Mouse (Mus musculus) embryo, embryonic 10 days (tissue): ENCODE results near the gene Wbp2.
A peak's percentile ranks its signal among the peaks of the same experiment; 100 is the strongest.
"Not testable (repeated sequence)": the region's sequence is repeated elsewhere in the genome, so short reads cannot be mapped to it uniquely, and the experiment has no call there.

ENCODE experiments used
- DNase-seq: peaks from one replicate; pipeline ENCODE4 v3.0.0-alpha.2; 2015; ENCODE audit warnings: low spot score

Wbp2 gene

DNA sequence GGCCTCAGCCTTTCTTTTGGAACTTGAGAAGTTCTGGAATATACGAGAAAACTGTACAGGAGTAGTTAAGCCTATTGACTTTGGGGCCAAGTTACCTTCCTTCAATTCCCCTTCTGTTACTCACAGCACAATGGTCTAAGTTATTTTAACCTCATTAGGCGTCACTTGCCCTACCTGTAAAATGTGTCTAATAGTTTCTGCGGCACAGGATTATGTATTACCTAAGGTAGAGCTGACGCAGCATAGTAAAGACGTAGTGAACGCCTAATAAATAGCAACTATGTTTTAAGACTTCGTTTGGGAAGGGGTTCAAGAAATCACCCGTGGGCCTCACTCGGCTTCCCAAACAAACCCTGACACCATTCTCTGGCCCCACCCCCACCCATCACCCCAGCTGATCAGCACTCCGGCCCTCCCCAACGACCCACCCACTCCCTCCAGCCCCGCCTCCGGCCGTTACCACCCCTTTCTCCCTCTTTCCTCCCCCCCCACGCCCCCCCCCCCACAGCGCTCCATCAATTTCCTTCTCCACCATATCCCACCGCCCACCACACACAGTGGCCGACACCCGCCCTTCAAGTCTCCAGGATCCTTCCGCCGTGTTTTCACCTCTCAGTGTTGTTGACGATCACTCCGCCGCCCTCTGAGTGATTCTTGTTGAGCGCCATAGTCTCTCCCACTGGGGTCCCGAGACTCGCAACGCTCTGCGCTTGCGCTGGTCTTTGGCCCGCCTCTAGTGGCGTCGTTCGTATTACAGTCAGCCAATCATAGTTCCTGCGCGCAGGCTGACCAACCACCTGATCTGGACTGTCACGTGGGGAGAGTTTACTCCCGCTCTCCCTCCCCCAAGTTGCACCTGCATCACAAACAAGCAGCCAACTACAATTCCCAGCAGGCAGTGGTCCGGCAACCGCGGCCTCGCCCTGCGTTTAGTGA lies at the start of gene Wbp2:
Gene Wbp2 (minus strand): TSS at position 738 of the 936 bp plus-strand sequence.
- DNase-seq: peak; percentile 99

DNA sequence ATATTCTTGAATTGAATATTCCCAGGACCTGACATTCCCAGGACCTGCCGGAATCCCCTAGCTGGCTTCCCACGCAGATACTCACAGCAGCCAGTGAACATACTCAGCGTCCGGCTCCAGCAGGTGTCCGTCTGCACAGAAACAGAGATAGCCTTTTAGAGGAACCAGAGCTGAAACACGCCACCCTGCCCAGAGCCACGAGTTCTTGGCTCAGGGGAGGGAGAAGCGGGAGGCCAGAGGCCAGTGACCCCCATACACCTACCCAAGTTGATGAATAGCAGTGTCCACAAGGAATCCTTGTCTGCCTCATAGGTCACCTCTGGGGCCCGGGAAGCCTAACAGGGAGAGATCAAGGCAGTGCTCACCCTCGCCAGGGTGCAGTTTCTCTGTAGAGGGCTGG lies 47.4 kb upstream of the Wbp2 start:
- no peak for DNase-seq

DNA sequence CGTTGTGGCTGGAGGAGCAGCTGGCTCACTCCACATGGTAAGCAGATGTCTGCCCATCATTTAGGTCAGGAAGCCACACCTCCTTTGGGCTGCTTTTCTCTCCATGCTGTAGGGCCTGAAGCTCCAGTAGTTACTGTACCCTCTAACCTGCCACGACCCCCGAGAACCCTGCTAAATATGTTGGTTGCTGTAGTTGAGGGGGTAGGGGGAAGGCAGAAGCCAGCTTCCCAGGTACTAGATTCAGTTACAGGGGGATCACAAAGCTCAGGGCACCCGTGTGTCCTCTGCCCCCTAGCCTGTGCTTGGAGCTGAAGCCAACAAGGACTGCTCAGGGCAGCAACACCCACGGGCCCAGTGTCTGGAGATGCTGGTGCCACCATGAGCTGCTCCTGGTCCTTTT lies 46.7 kb upstream of the Wbp2 start:
- DNase-seq: no peak

DNA sequence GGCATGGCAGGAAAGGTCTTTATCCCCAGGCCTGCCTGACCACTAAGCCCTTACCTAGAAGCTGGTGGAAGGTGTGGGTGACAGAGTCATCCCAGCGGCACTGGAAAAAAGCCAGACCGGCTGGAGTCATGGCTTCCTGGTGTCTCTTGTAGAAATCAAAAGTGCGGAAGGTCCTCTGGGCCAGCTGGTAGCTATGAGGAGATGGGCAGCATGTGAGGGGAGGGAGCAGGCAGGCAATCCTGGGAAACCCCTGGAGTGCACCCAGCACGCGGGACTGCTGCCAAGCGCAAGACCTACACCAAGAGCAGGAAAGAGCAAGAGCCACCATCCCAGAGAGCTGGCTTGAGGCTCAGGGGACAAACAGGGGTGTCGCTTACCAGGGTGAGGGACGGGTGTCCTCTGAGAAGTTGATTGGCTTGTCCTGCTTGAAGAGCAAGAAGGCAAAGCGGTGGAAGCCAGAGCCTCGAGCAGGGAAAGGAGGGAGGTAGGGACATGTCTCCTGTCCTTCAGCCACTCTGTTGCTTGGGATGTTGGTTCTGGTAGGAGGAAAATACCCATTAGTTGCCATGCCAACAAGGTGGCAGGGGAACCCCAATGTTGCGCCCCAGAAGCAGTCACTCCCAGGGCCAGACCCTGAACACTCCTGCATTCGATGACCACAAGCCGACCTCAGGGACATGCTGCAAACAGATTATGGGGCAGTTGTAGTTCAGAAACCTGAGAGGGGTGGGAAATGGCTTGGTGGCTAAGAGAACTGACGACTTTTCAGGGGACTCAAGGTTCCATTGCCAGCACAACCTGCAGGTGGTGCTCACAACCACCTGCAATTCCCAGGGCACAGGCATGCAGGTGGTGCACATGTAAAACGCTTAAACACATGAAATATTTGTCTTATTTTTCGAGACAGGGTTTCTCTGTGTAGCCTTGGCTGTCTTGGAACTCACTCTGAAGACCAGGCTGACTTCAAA lies 45.9 kb upstream of the Wbp2 start:
- DNase-seq: no peak

DNA sequence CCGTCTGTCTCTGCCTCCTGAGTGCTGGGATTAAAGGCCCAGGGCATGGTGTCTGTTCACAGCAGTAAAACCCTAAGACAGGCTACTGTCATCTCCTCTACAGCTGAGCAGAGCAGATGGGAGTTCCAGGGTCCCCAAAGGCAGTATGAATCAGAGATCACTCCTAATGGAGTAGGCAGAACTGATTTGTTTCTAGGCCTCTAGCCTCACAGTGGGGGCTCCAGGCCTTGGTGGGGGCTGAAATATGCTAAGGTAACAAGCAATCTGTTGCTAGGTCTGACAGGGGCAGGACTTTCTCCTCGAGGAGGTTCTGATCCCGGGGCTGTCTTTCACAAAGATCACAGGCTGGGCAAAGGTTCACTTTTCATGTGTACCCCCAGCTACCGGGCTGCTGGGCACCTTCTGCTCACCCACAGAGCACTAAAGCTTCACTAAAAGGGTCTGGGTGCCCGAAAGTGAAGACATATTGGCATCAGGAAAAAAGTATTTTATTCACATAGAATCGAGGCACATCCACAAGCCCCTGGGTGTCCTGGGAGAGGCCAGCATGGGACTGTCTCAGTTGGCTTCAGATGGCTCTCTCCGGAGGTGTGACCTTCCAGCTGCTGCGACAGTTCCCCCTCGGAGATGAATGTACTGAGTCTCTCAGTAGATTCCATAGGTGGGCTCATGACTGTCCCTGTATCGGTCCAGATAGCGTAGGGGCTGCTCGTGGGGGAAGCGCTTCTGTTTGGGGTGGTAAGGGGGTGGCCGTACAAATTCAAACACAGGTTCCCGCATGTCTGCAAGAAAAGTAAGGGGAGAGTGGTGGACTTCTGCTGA lies 44.8 kb upstream of the Wbp2 start:
- DNase-seq: no peak

DNA sequence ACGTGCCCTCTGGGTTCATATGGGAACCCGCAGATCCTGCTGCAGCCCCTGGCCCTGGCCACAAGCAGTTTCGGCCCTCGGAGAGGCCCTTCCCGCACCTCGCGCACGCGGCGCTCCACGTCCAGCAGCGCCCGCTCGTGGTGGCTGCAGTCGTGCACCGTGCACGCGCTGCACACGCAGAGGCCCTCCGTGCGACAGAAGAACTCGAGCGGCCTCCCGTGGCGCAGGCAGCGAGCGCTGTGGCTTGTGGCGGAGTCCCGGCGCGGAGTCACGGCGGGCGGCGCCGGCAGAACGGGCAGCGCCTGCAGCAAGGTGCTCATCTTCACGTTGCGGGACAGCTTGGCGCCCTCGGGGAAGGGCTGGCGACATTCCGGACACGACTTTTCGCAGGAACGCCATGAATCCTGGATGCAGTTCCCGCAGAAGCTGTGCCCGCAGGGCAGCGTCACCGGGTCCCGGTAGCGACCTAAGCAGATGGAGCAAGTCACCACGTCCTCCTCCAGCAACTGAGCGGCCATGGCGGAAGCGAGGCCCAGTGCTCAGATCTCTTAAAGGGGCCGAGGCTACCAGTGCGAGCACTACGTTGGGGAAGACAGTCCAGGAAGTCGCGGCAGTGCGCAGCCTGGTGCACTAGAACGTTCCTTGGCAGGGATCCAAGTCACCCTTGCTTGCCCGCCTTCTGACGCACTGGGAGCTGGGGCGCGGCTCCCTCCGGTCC lies 43.9 kb upstream of the Wbp2 start, which contains the start of gene Trim65:
Gene Trim65 (minus strand): TSS at position 641 of the 718 bp plus-strand sequence.
- peak; percentile 94 for DNase-seq

DNA sequence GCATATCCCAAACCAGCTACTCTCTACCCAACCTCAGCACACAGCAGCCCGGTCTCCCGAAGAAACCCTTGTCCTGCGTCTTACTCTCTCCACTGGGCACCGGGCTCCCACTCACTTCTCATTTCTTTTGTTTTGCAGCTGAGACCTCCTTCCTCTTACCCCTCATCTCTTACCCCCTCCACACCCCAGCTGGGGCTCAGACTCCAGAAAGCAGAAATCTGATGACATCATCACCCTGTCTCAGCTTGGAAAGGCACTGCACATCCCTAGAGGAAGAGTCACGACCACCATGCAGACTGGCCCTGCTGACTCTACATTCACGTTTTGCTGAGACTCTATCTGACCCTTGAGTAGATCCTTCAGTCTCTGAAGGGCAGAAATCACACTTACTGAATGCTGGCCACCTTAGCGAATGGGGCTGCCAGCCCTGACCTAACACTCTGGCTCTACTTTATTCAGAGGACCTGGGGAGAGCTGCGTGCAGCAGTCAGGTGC lies 43.2 kb upstream of the Wbp2 start:
- DNase-seq: peak; percentile 44

DNA sequence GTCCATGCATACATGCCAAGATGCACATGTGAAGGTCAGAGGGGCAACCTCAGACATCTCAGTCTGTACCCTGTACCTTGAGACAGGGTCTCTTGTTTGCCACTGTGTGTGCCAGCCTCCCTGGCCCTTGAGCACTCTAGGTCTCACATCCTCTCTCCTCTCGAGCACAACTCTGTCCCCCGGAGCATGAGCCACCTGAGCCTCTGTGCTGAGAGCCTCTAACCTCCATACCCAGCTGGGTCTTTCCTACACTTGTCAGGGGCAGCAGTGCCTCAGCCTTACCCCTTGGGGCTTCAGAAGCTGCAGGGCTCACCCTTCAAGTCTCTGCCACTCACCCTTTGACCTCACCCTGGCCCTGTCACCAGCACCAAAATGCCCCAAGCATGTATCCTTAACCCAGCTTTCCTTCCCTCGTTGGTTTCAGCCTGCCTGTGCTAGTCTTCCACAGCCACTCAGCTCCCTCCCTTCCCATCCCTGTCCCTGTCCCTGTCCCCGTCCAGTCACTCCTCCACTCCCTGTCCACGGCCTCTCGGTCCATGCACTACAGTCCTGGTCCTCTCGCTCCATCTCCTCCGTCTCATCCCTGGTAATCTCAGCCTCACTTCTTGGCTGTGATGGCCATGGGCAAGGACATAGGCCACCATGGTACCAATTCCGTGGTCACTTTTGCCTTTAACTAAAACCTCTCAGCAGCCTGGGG lies 42.4 kb upstream of the Wbp2 start:
- no peak for DNase-seq

DNA sequence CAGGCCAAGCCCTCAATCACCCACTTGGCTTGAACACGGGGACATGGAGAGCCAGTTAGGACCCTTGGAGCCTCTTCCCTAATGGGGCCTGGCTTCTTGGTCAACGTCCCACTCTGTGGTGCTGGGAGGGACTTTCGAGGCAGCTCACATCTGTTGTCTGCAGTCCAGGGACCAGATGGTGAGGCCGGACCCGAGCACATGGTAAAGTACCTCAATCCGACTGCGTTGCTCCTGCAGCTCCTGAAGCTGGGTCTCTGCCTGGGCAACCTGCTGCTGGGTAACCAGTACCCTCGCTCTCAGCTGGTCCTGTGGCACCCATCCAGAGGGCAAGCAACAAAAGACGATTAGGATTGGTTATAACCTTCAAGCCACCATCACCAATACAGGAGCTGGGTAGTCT lies 41.2 kb upstream of the Wbp2 start:
- DNase-seq: no peak

DNA sequence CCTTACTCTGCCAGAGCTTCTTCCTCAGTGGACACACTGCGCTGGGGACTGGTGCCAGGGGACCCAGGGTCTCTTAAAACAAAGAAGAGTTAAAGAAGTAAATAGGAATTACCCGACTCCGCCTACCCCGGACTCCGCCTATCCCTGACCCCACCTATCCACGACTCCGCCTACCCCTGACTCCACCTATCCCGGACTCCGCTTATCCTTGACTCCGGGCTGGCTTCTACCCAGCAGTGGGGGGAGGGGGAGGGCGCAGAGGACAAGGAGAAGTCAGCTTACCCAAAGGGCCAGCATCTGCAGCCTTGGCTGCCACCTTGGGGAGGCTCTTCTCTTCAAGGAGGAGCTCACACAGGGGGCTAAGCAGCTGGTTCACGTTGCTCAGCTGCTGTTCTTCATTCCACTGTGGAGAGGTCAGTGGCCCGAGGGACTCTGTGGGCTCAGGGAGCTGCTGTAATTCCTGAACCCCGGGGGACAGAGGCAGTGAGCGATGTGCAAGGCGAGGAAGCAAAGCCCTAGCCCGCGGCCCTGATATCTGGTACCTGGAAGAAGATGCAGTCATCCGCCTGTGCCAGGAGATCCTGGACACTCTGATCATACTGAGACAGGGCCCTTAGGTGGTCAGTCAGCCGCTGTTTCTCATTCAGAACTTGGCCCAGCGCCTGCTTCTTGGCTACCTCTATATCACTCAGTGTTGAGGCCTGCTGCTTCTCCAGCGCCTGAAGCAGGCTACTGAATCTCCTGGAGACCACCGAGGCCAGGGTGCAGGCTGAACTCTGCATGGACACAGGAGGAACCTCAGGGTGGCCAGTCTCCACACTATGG lies 40.6 kb upstream of the Wbp2 start, which contains the start of gene Trim47:
Gene Trim47 (minus strand): TSS at position 55 of the 825 bp plus-strand sequence.
- DNase-seq: peak; percentile 80

DNA sequence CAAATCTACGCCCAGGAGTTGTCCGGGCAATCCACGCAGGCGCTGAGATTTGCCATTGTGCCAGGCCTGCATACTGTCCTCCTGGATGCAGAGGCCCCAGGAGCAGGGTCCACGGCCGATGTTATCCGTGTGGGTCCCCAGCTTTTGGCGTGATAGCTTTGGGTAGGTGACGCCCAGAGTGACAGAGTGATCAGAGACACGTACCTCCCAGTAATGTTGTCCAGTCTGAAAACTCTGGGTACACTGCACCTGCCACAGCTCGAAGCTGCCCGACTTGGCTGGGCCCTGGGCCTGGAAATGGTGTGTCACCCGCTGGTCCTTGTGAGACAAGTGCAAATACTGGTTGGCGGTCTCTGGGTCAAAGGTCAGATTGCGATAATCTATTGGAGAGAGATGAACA lies 39.5 kb upstream of the Wbp2 start:
- no peak for DNase-seq

DNA sequence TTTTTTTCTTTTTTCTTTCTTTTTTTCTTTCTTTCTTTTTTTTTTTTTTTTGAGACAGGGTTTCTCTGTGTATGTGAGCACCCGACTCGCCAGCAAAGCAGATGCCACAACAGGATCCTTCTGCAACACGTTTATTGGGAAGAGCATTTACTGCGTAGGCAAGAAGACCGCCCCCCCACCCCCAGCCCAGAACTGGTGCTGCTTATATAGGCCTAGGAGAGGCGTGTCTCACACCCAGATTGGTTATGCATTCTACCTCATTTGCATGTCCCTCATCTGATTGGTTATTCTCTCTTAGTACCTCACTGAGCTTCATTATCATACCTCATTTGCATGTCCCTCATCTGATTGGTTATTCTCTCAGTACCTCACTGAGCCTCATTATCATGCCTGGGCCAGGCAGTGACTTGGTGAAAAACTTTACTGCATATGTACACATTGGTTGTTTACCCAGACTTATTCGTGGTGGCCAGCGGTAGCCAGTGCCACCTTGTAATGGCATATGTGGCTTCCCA lies 35.0 kb upstream of the Wbp2 start:
- DNase-seq: not testable (repeated sequence)

DNA sequence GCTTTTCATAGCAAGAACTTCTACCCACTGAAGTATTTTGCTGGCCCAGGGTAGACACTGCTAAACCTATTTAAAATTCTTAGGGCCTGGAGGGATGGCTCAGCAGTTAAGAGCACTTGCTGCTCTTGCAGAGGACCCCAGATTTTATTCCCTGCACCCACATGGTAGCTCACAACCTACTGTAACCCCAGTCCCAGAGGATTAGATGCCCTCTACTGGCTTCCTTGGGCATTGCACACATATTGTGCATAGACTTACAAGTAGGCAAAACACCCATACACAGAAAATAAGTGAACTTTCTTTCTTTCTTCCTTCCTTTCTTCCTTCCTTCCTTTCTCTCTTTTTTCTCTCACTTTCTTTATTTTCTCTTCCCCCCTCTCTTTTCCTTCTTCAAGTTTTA lies 31.0 kb upstream of the Wbp2 start:
- no peak for DNase-seq

DNA sequence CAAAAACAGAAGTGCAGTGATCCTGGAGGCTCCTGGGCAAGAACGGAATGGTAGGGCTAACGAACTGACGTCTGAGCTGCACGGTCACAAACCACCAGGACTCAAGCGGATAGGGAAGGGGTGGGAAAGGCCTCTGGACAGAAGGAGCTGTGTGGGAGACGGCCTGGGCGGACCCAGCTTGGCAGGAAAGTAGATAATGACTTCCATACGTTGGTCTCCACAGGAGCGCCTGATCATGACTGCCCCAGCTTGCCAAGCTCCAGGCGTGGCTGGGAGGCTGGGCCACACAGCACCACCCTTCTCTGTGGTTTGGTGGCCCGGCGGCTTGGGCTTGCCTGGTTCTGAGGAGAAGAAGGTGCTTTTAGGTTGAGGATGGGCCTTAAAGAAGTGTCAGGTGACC lies 30.4 kb upstream of the Wbp2 start:
- DNase-seq: no peak

DNA sequence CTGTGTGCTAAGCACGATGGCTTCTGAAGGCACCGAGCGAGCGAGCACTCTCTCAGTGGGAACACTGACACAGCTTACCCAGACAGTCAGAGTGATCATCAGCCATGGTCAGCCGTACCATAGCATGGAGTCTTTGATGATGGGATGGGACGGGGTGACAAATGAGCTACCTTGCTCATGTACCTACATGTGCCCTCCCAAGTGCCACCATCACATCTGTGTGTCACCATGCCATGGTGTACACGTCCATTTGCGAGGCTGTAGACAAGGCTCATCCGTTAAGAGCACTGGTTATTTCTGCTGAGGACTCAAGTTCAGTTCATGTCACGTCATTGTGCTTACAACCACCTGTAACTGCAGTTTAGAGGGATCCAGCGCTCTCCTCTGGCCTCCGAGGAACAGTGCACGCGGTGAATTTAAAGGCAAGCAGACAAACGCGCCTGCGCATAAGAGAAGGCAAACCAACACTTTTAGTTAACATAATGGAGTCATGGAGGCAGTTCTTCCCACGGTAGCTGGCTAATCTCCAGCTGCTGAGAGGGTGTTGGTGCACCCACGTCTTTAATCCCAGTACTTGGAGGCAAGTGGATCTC lies 24.9 kb upstream of the Wbp2 start:
- no peak for DNase-seq

DNA sequence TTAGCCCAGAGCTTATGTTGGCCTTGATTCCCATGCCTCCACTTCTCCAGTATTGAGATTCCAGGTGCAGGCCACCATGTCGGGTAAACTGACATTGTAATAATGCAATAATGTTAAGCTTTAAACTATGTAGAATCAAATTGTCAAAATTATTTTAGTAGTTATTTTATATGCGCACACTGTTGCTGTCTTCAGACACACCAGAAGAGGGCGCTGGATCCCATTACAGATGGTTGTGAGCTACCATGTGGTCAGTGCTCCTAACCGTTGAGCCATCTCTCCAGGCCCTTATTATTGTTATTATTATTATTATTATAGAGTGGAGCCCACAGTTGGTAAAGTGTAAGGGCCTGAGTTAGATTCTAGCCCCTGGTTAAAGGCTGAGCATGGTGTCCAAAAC lies 24.3 kb upstream of the Wbp2 start:
- DNase-seq: no peak

DNA sequence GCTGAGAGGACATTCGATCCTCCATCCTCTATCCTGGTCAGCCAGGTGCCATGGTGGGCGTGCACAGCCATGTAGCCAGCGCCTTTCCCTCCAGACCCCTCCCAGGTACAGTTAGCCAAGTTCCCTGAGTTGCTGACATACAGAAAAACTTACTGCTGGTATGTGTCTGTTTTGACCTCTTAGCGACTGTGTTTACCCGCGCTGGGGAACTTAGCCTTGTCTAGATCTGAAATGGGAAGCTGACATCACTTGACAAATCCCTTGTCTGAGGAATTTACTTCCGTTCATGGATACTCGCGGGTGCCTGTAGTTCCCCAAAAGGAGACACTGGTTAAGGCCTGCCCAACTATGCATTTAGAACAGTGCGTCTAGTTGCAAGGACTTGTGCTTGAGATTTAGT lies 23.7 kb upstream of the Wbp2 start:
- no peak for DNase-seq

DNA sequence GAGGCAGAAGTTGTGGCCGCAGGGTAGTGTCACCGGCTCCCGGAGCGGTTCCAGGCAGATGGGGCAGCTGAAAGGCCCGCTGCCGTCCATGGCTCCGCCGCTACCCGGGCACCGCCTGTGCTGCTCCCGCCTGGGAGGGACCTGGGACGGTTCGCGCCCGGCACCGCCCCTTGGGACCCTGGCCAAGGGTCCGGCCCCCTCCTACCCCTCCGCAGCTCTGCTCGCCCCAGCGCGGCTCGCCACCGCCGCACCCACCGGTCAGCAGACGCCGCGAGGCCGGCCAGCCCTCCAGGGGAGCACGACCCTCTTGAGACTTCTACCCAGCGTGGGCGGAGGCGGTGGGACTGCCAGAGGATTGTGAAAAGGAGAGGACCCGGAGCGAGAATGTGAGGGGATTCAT lies 23.3 kb upstream of the Wbp2 start:
- DNase-seq: no peak
